Mouse (Mus musculus): ENCODE data around the gene Dst. TPM values are rescaled to one million over a fixed set of nuclear protein-coding genes. Genes with fewer than 3 reads are reported as not detected.
A peak's percentile ranks its signal among the peaks of the same experiment; 100 is the strongest.

The Dst gene
- polyA plus RNA-seq, 1 experiment from 2014 or later, result 26.3 TPM

GRCm38 (mm10) chr1:34011051-34011677 lies 103.1 kb downstream of the Dst start:
- ATAC-seq (replicated peaks; ENCODE audit: low FRiP score), result peak; percentile 80
- no peaks in the 10 kb centered on the region for H3K36me3 ChIP-seq (ENCODE audit: control insufficient read depth, insufficient read depth, low read length)
- H3K27me3 ChIP-seq (ENCODE audit: control insufficient read depth, insufficient read depth, low read length), result no peaks in the 10 kb centered on the region
- no peak overlapping the region for H3K27ac ChIP-seq (ENCODE audit: low read depth, low read length)
- peak; percentile 84 for DNase-seq (ENCODE audit: low spot score)
- WGBS, result under 1% methylated on average over 44 of the region's 47 CpGs
- H3K9ac ChIP-seq (ENCODE audit: low read length), result peak overlapping the region; percentile 82
- no peaks in the 10 kb centered on the region for H3K9me3 ChIP-seq (ENCODE audit: control insufficient read depth, low read length)
- H3K4me1 ChIP-seq (replicated peaks; ENCODE audit: control insufficient read depth, insufficient read depth, low read length), result peaks cover 8% of the 10 kb centered on the region; the same call in 1 of the 2 replicates
- H3K4me3 ChIP-seq (ENCODE audit: low read depth, low read length), result peak overlapping the region; percentile 70
- H3K4me2 ChIP-seq (ENCODE audit: low read depth, low read length, severe bottlenecking), result peak overlapping the region; percentile 99

- Histone ChIP-seq H3K27ac (ENCODE audit: low read depth, low read length) (no peak overlapping the region), H3K4me3 (ENCODE audit: low read depth, low read length) (peak overlapping the region; percentile 70), H3K36me3 (ENCODE audit: control insufficient read depth, insufficient read depth, low read length) (no peaks in the 10 kb centered on the region), H3K4me1 (replicated peaks; ENCODE audit: control insufficient read depth, insufficient read depth, low read length) (peaks cover 8% of the 10 kb centered on the region; the same call in 1 of the 2 replicates), H3K9me3 (ENCODE audit: control insufficient read depth, low read length) (no peaks in the 10 kb centered on the region), H3K9ac (ENCODE audit: low read length) (peak overlapping the region; percentile 82), H3K27me3 (ENCODE audit: control insufficient read depth, insufficient read depth, low read length) (no peaks in the 10 kb centered on the region), H3K4me2 (ENCODE audit: low read depth, low read length, severe bottlenecking) (peak overlapping the region; percentile 99)
- under 1% methylated on average over 16 of the region's 16 CpGs for WGBS
- DNase-seq (ENCODE audit: low spot score) (no peak), ATAC-seq (replicated peaks; ENCODE audit: low FRiP score) (peak; percentile 77)
Measured at GRCm38 (mm10) chr1:34011821-34012271, 103.8 kb downstream of the Dst start.

GRCm38 (mm10) chr1:34013490-34013889 lies 105.5 kb downstream of the Dst start:
- ATAC-seq (replicated peaks; ENCODE audit: low FRiP score) (no peak), DNase-seq (ENCODE audit: low spot score) (no peak)
- 77% methylated on average over 5 of the region's 5 CpGs for WGBS
- Histone ChIP-seq H3K4me1 (replicated peaks; ENCODE audit: control insufficient read depth, insufficient read depth, low read length) (peaks cover 2% of the 10 kb centered on the region; the same call in 1 of the 2 replicates), H3K9me3 (ENCODE audit: control insufficient read depth, low read length) (no peaks in the 10 kb centered on the region), H3K4me2 (ENCODE audit: low read depth, low read length, severe bottlenecking) (no peak overlapping the region), H3K27me3 (ENCODE audit: control insufficient read depth, insufficient read depth, low read length) (no peaks in the 10 kb centered on the region), H3K36me3 (ENCODE audit: control insufficient read depth, insufficient read depth, low read length) (no peaks in the 10 kb centered on the region), H3K27ac (ENCODE audit: low read depth, low read length) (no peak overlapping the region), H3K4me3 (ENCODE audit: low read depth, low read length) (no peak overlapping the region), H3K9ac (ENCODE audit: low read length) (no peak overlapping the region)

- Histone ChIP-seq H3K4me3 (ENCODE audit: low read depth, low read length) (no peak overlapping the region), H3K36me3 (ENCODE audit: control insufficient read depth, insufficient read depth, low read length) (no peaks in the 10 kb centered on the region), H3K4me2 (ENCODE audit: low read depth, low read length, severe bottlenecking) (no peak overlapping the region), H3K4me1 (replicated peaks; ENCODE audit: control insufficient read depth, insufficient read depth, low read length) (no peaks in the 10 kb centered on the region), H3K27ac (ENCODE audit: low read depth, low read length) (no peak overlapping the region), H3K9me3 (ENCODE audit: control insufficient read depth, low read length) (no peaks in the 10 kb centered on the region), H3K9ac (ENCODE audit: low read length) (no peak overlapping the region), H3K27me3 (ENCODE audit: control insufficient read depth, insufficient read depth, low read length) (no peaks in the 10 kb centered on the region)
- ATAC-seq (replicated peaks; ENCODE audit: low FRiP score), result no peak
- no peak for DNase-seq (ENCODE audit: low spot score)
- 81% methylated on average over 15 of the region's 15 CpGs for WGBS
Measured at GRCm38 (mm10) chr1:34016780-34017179, 108.8 kb downstream of the Dst start.

- no peak for ATAC-seq (replicated peaks; ENCODE audit: low FRiP score)
Measured at GRCm38 (mm10) chr1:34017323-34017722, 109.3 kb downstream of the Dst start.

GRCm38 (mm10) chr1:34020599-34020998 lies 112.6 kb downstream of the Dst start:
- WGBS, result 82% methylated on average over 6 of the region's 6 CpGs
- Histone ChIP-seq H3K36me3 (ENCODE audit: control insufficient read depth, insufficient read depth, low read length) (no peaks in the 10 kb centered on the region), H3K9ac (ENCODE audit: low read length) (no peak overlapping the region), H3K4me3 (ENCODE audit: low read depth, low read length) (no peak overlapping the region), H3K4me2 (ENCODE audit: low read depth, low read length, severe bottlenecking) (no peak overlapping the region), H3K4me1 (replicated peaks; ENCODE audit: control insufficient read depth, insufficient read depth, low read length) (no peaks in the 10 kb centered on the region), H3K9me3 (ENCODE audit: control insufficient read depth, low read length) (no peaks in the 10 kb centered on the region), H3K27me3 (ENCODE audit: control insufficient read depth, insufficient read depth, low read length) (no peaks in the 10 kb centered on the region), H3K27ac (ENCODE audit: low read depth, low read length) (no peak overlapping the region)
- DNase-seq (ENCODE audit: low spot score), result no peak
- ATAC-seq (replicated peaks; ENCODE audit: low FRiP score), result no peak

More at GRCm38 (mm10) chr1:34017323-34017722, 109.3 kb downstream of the Dst start:
- no peaks in the 10 kb centered on the region for H3K4me1 ChIP-seq (replicated peaks; ENCODE audit: control insufficient read depth, insufficient read depth, low read length)
- no peak overlapping the region for H3K27ac ChIP-seq (ENCODE audit: low read depth, low read length)
- no peak for DNase-seq (ENCODE audit: low spot score)
- H3K9me3 ChIP-seq (ENCODE audit: control insufficient read depth, low read length), result no peaks in the 10 kb centered on the region
- H3K4me2 ChIP-seq (ENCODE audit: low read depth, low read length, severe bottlenecking), result no peak overlapping the region
- H3K27me3 ChIP-seq (ENCODE audit: control insufficient read depth, insufficient read depth, low read length), result no peaks in the 10 kb centered on the region
- H3K36me3 ChIP-seq (ENCODE audit: control insufficient read depth, insufficient read depth, low read length), result no peaks in the 10 kb centered on the region
- WGBS, result 88% methylated on average over 4 of the region's 4 CpGs
- H3K9ac ChIP-seq (ENCODE audit: low read length), result no peak overlapping the region
- H3K4me3 ChIP-seq (ENCODE audit: low read depth, low read length), result no peak overlapping the region

- 87% methylated on average over 2 of the region's 2 CpGs for WGBS
- H3K27me3 ChIP-seq (ENCODE audit: control insufficient read depth, insufficient read depth, low read length), result no peaks in the 10 kb centered on the region
- no peak overlapping the region for H3K4me3 ChIP-seq (ENCODE audit: low read depth, low read length)
- H3K4me1 ChIP-seq (replicated peaks; ENCODE audit: control insufficient read depth, insufficient read depth, low read length), result no peaks in the 10 kb centered on the region
- DNase-seq (ENCODE audit: low spot score) (no peak), ATAC-seq (replicated peaks; ENCODE audit: low FRiP score) (no peak)
- H3K36me3 ChIP-seq (ENCODE audit: control insufficient read depth, insufficient read depth, low read length), result no peaks in the 10 kb centered on the region
- no peak overlapping the region for H3K4me2 ChIP-seq (ENCODE audit: low read depth, low read length, severe bottlenecking)
- H3K9me3 ChIP-seq (ENCODE audit: control insufficient read depth, low read length), result no peaks in the 10 kb centered on the region
- H3K27ac ChIP-seq (ENCODE audit: low read depth, low read length), result no peak overlapping the region
- no peak overlapping the region for H3K9ac ChIP-seq (ENCODE audit: low read length)
Measured at GRCm38 (mm10) chr1:34021574-34021973, 113.5 kb downstream of the Dst start.

GRCm38 (mm10) chr1:34023154-34023553 lies 115.1 kb downstream of the Dst start:
- DNase-seq (ENCODE audit: low spot score), result no peak
- H3K27me3 ChIP-seq (ENCODE audit: control insufficient read depth, insufficient read depth, low read length), result no peaks in the 10 kb centered on the region
- H3K27ac ChIP-seq (ENCODE audit: low read depth, low read length), result no peak overlapping the region
- no peaks in the 10 kb centered on the region for H3K4me1 ChIP-seq (replicated peaks; ENCODE audit: control insufficient read depth, insufficient read depth, low read length)
- no peaks in the 10 kb centered on the region for H3K36me3 ChIP-seq (ENCODE audit: control insufficient read depth, insufficient read depth, low read length)
- ATAC-seq (replicated peaks; ENCODE audit: low FRiP score), result no peak
- H3K9ac ChIP-seq (ENCODE audit: low read length), result no peak overlapping the region
- 69% methylated on average over 9 of the region's 9 CpGs for WGBS
- no peak overlapping the region for H3K4me3 ChIP-seq (ENCODE audit: low read depth, low read length)
- no peaks in the 10 kb centered on the region for H3K9me3 ChIP-seq (ENCODE audit: control insufficient read depth, low read length)
- no peak overlapping the region for H3K4me2 ChIP-seq (ENCODE audit: low read depth, low read length, severe bottlenecking)

- Histone ChIP-seq H3K27ac (ENCODE audit: low read depth, low read length) (no peak overlapping the region), H3K36me3 (ENCODE audit: control insufficient read depth, insufficient read depth, low read length) (no peaks in the 10 kb centered on the region), H3K27me3 (ENCODE audit: control insufficient read depth, insufficient read depth, low read length) (no peaks in the 10 kb centered on the region), H3K9ac (ENCODE audit: low read length) (no peak overlapping the region), H3K4me2 (ENCODE audit: low read depth, low read length, severe bottlenecking) (no peak overlapping the region), H3K4me1 (replicated peaks; ENCODE audit: control insufficient read depth, insufficient read depth, low read length) (no peaks in the 10 kb centered on the region), H3K4me3 (ENCODE audit: low read depth, low read length) (no peak overlapping the region), H3K9me3 (ENCODE audit: control insufficient read depth, low read length) (no peaks in the 10 kb centered on the region)
- WGBS, result 89% methylated on average over 6 of the region's 6 CpGs
- DNase-seq (ENCODE audit: low spot score) (no peak), ATAC-seq (replicated peaks; ENCODE audit: low FRiP score) (no peak)
Measured at GRCm38 (mm10) chr1:34025879-34026278, 117.9 kb downstream of the Dst start.

All from forebrain, embryonic 11.5 days (tissue).